Mouse (Mus musculus) midbrain, embryonic 16.5 days (tissue): ENCODE measurements around the gene Btrc. TPM values are rescaled to one million over a fixed set of nuclear protein-coding genes. Genes with fewer than 3 reads are reported as not detected.

Experiments
- ATAC-seq: fragments of 200-750 bp; cut with Nextera tagmentation; 2 replicates; pipeline ENCODE4 v1.8.0; 2017; ENCODE audit warnings: moderate TSS enrichment
- H3K27ac ChIP-seq: fragments of 300-500 bp; sonication (generic); 2 replicates; pipeline ENCODE4 v1.5.1; 2014; ENCODE audit warnings: mild to moderate bottlenecking, low read length, mixed read lengths
- H3K27me3 ChIP-seq: fragments of 300-500 bp; sonication (generic); 2 replicates; pipeline ENCODE4 v1.6.1; 2014; ENCODE audit warnings: low read depth, low read length, mixed read lengths; ENCODE audit not compliant: control insufficient read depth, insufficient read depth
- H3K36me3 ChIP-seq: fragments of 300-500 bp; sonication (generic); 2 replicates; pipeline ENCODE4 v1.6.1; 2014; ENCODE audit warnings: mild to moderate bottlenecking, low read length, moderate library complexity, mixed read lengths; ENCODE audit not compliant: control insufficient read depth, insufficient read depth
- H3K4me1 ChIP-seq: fragments of 300-500 bp; sonication (generic); 2 replicates; pipeline ENCODE4 v1.6.1; 2014; ENCODE audit warnings: mild to moderate bottlenecking, low read length, mixed read lengths; ENCODE audit not compliant: control insufficient read depth, insufficient read depth
- H3K4me2 ChIP-seq: fragments of 300-500 bp; sonication (generic); 2 replicates; pipeline ENCODE4 v1.6.1; 2014; ENCODE audit warnings: mild to moderate bottlenecking, low read length, mixed read lengths
- H3K4me3 ChIP-seq: fragments of 300-500 bp; sonication (generic); 2 replicates; pipeline ENCODE4 v1.5.1; 2014; ENCODE audit warnings: low read depth, mild to moderate bottlenecking, low read length, moderate library complexity, mixed read lengths
- H3K9ac ChIP-seq: fragments of 300-500 bp; sonication (generic); 2 replicates; pipeline ENCODE4 v1.6.1; 2014; ENCODE audit warnings: low read depth, low read length, mixed read lengths
- H3K9me3 ChIP-seq: fragments of 300-500 bp; sonication (generic); replicated peaks from 2 replicates; pipeline ENCODE4 v1.6.1; 2014; ENCODE audit warnings: mild to moderate bottlenecking, low read length, mixed read lengths; ENCODE audit not compliant: control insufficient read depth, poor library complexity, severe bottlenecking
- WGBS: fragments of 180-500 bp; shearing (Covaris S2); extraction: QIAGEN DNeasy Blood & Tissue Kit; methylation state at CpG from one replicate; pipeline ENCODE4 v1.1.7; 2014; 5-methylcytosine and 5-hydroxymethylcytosine counted together
- polyA plus RNA-seq: library from polyadenylated mRNA; unstranded; fragments of >200 nt; fragmentation: Nextera tagmentation; extraction: Ambion mirVana; gene quantifications from 2 replicates; pipeline ENCODE4 v1.2.1, GENCODE M21; 2015

Btrc gene
- polyA plus RNA-seq, 1 experiment from 2014 or later, result 64.3 TPM

GRCm38 (mm10) chr19:45394078-45394477 lies 30.5 kb downstream of the Btrc start:
- 0 out of 2 replicates have a peak overlapping the region, but pooled peaks have one; percentile 2 for H3K27ac ChIP-seq
- H3K36me3 ChIP-seq, result no peaks in the 10 kb centered on the region
- no peaks in the 10 kb centered on the region for H3K27me3 ChIP-seq
- H3K4me1 ChIP-seq, result no peaks in the 10 kb centered on the region
- no peak overlapping the region for H3K4me3 ChIP-seq
- H3K9me3 ChIP-seq, result no peaks in the 10 kb centered on the region
- no peak overlapping the region for H3K4me2 ChIP-seq
- no peak overlapping the region for H3K9ac ChIP-seq
- no peak for ATAC-seq
- WGBS, result 80% methylated on average over 7 of the region's 7 CpGs

GRCm38 (mm10) chr19:45411000-45411399 lies 47.5 kb downstream of the Btrc start:
- Histone ChIP-seq H3K36me3 (no peaks in the 10 kb centered on the region), H3K9ac (no peak overlapping the region), H3K4me2 (no peak overlapping the region), H3K4me3 (no peak overlapping the region), H3K9me3 (no peaks in the 10 kb centered on the region), H3K4me1 (0 out of 2 replicates have a peak, but pooled peaks cover 2% of the 10 kb centered on the region), H3K27ac (no peak overlapping the region), H3K27me3 (no peaks in the 10 kb centered on the region)
- 85% methylated on average over 2 of the region's 2 CpGs for WGBS
- no peak for ATAC-seq

GRCm38 (mm10) chr19:45412694-45413093 lies 49.2 kb downstream of the Btrc start:
- ATAC-seq, result no peak
- Histone ChIP-seq H3K27ac (no peak overlapping the region), H3K27me3 (no peaks in the 10 kb centered on the region), H3K4me3 (no peak overlapping the region), H3K36me3 (no peaks in the 10 kb centered on the region), H3K4me1 (no peaks in the 10 kb centered on the region), H3K4me2 (no peak overlapping the region), H3K9me3 (no peaks in the 10 kb centered on the region), H3K9ac (no peak overlapping the region)
- WGBS, result 90% methylated on average over 3 of the region's 3 CpGs

- Histone ChIP-seq H3K27me3 (no peaks in the 10 kb centered on the region), H3K27ac (no peak overlapping the region), H3K4me3 (no peak overlapping the region), H3K9me3 (no peaks in the 10 kb centered on the region), H3K4me1 (no peaks in the 10 kb centered on the region), H3K36me3 (no peaks in the 10 kb centered on the region), H3K4me2 (no peak overlapping the region), H3K9ac (no peak overlapping the region)
- WGBS, result 86% methylated on average over 3 of the region's 3 CpGs
- ATAC-seq, result no peak
These were observed 50.4 kb downstream of the Btrc start for GRCm38 (mm10) chr19:45413966-45414365.

- Histone ChIP-seq H3K4me1 (no peaks in the 10 kb centered on the region), H3K27me3 (no peaks in the 10 kb centered on the region), H3K9me3 (no peaks in the 10 kb centered on the region), H3K4me3 (no peak overlapping the region), H3K27ac (no peak overlapping the region), H3K9ac (no peak overlapping the region), H3K36me3 (no peaks in the 10 kb centered on the region), H3K4me2 (no peak overlapping the region)
- no peak for ATAC-seq
These were observed 54.1 kb downstream of the Btrc start for GRCm38 (mm10) chr19:45417601-45418000.

GRCm38 (mm10) chr19:45422276-45422675 lies 58.7 kb downstream of the Btrc start:
- Histone ChIP-seq H3K27ac (no peak overlapping the region), H3K4me2 (no peak overlapping the region), H3K27me3 (no peaks in the 10 kb centered on the region), H3K9ac (no peak overlapping the region), H3K4me3 (no peak overlapping the region), H3K4me1 (no peaks in the 10 kb centered on the region), H3K36me3 (0 out of 2 replicates have a peak, but pooled peaks cover 2% of the 10 kb centered on the region), H3K9me3 (no peaks in the 10 kb centered on the region)
- 33% methylated on average over 7 of the region's 7 CpGs for WGBS
- no peak for ATAC-seq

GRCm38 (mm10) chr19:45428146-45428545 lies 64.6 kb downstream of the Btrc start:
- no peak overlapping the region for H3K4me2 ChIP-seq
- H3K9me3 ChIP-seq, result no peaks in the 10 kb centered on the region
- H3K4me1 ChIP-seq, result peaks cover 6% of the 10 kb centered on the region; the same call in 1 of the 2 replicates
- ATAC-seq, result no peak
- 0 out of 2 replicates have a peak, but pooled peaks cover 2% of the 10 kb centered on the region for H3K36me3 ChIP-seq
- H3K27me3 ChIP-seq, result no peaks in the 10 kb centered on the region
- no peak overlapping the region for H3K4me3 ChIP-seq
- no peak overlapping the region for H3K9ac ChIP-seq
- no peak overlapping the region for H3K27ac ChIP-seq
- 84% methylated on average over 4 of the region's 4 CpGs for WGBS

GRCm38 (mm10) chr19:45430971-45431633 lies 67.6 kb downstream of the Btrc start:
- Histone ChIP-seq H3K9me3 (no peaks in the 10 kb centered on the region), H3K4me3 (no peak overlapping the region), H3K4me2 (no peak overlapping the region), H3K4me1 (peaks cover 6% of the 10 kb centered on the region; the same call in 1 of the 2 replicates), H3K27me3 (no peaks in the 10 kb centered on the region), H3K36me3 (no peaks in the 10 kb centered on the region), H3K27ac (no peak overlapping the region), H3K9ac (no peak overlapping the region)
- no peak for ATAC-seq
- 87% methylated on average over 6 of the region's 6 CpGs for WGBS

GRCm38 (mm10) chr19:45432351-45432750 lies 68.8 kb downstream of the Btrc start:
- no peaks in the 10 kb centered on the region for H3K36me3 ChIP-seq
- no peak overlapping the region for H3K4me2 ChIP-seq
- no peak overlapping the region for H3K9ac ChIP-seq
- WGBS, result 61% methylated on average over 3 of the region's 3 CpGs
- no peak for ATAC-seq
- H3K4me3 ChIP-seq, result no peak overlapping the region
- no peak overlapping the region for H3K27ac ChIP-seq
- H3K27me3 ChIP-seq, result no peaks in the 10 kb centered on the region
- H3K9me3 ChIP-seq, result no peaks in the 10 kb centered on the region
- peaks cover 6% of the 10 kb centered on the region; the same call in 1 of the 2 replicates for H3K4me1 ChIP-seq
